Mouse (Mus musculus) lung, postnatal 36 days (tissue): ENCODE results near the gene Pdzd9.
A peak's percentile ranks its signal among the peaks of the same experiment; 100 is the strongest.

Experiments used
- DNase-seq: peaks from one replicate; pipeline ENCODE4 v3.0.0; 2022; ENCODE audit warnings: mixed read lengths

Gene Pdzd9

DNA sequence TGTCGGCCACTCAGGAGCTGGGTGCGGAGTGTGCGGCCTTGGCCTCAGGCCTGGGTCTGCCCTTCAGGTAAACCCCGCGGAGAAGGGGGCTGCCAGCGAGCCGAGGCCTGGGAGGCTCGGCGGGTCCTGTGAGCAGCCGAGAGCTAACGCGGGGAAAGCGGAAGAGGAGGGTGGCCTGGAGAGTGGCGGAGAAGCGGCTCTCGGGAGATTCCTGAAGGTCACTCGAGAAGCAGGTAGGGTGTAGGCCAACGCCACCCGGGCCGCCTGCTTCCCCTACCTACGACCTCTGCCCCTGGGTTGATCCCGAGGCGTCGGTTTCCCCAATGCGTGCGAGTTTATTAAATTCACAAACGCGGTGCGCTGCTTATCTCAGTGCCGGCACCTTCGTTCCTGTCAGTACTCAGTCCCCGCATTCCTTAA, 34.8 kb downstream of the Pdzd9 start:
- no peak for DNase-seq

- peak; percentile 89 for DNase-seq
These were observed 35.3 kb downstream of the Pdzd9 start, which contains the start of gene Uqcrc2 for GRCm38 (mm10) chr7:120634711-120635361. Uqcrc2 (plus strand) TSS chr7:120635176.

GRCm38 (mm10) chr7:120634301-120634700, 35.8 kb downstream of the Pdzd9 start:
- DNase-seq = peak; percentile 3

- DNase-seq = peak; percentile 38
These were observed 37.6 kb downstream of the Pdzd9 start for GRCm38 (mm10) chr7:120632518-120632917.

- no peak for DNase-seq
These were observed 49.3 kb downstream of the Pdzd9 start for GRCm38 (mm10) chr7:120620841-120621240.

DNA sequence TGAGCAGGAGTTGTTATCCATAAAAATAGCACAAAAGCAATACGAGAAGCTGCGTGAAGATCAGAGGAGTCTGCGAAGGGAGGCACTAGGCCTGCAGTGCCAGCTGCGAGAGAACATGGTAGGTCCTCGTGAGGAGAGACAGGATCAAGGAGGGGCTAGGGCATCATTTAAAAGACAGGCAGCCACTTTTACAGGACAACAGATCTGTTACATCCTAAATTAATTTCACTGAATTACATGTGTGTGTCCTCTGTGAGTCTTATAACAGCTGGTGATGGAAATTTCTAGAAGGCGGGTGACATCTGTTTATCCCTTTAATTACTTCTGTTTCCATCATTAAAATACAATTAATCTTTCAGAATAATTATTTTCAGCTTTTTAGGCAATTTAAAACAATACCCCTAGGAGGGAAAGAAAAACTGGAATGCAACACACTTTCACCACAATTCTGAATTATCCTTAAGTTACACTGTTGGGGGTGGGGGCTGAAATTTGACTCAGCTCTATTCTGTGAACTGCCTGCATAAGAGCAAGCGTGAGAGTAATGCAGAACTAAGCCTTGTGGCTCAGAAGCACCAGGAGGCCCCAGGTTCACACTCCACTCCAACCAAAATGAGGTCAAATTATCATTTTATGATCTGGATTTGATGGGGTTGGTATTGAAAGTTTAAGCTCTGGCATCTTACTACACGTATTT, 49.9 kb downstream of the Pdzd9 start:
- DNase-seq = no peak
